Mouse (Mus musculus): ENCODE measurements around the gene Plcb2. TPM values are rescaled to one million over a fixed set of nuclear protein-coding genes. Genes with fewer than 3 reads are reported as not detected.

The Plcb2 gene
- polyA plus RNA-seq, 1 experiment from 2014 or later, result 1.7 TPM

- Histone ChIP-seq H3K9me3 (replicated peaks) (no peaks in the 10 kb centered on the region), H3K9ac (peak overlapping the region; percentile 78), H3K27me3 (0 out of 2 replicates have a peak, but pooled peaks cover 2% of the 10 kb centered on the region), H3K4me2 (peak overlapping the region; percentile 97), H3K4me3 (replicated peaks) (peak overlapping the region; percentile 67), H3K27ac (peak overlapping the region; percentile 99), H3K4me1 (replicated peaks) (peaks cover 79% of the 10 kb centered on the region), H3K36me3 (no peaks in the 10 kb centered on the region)
- DNase-seq (peak; percentile 33), ATAC-seq (ENCODE audit: low read depth) (peak; percentile 33)
- WGBS (ENCODE audit: insufficient replicate concordance), result 49% methylated on average over 19 of the region's 19 CpGs
Measured at GRCm38 (mm10) chr2:118663804-118664766, 64.2 kb downstream of the Plcb2 start.

GRCm38 (mm10) chr2:118662902-118663803 lies 65.1 kb downstream of the Plcb2 start, which contains the start of gene Pak6:
TSS of gene Pak6 (plus strand) at chr2:118663303.
- ATAC-seq (ENCODE audit: low read depth), result no peak

GRCm38 (mm10) chr2:118661891-118662290 lies 66.3 kb downstream of the Plcb2 start:
- peak overlapping the region; percentile 78 for H3K9ac ChIP-seq
- H3K9me3 ChIP-seq (replicated peaks), result no peaks in the 10 kb centered on the region
- H3K4me2 ChIP-seq, result peak overlapping the region; percentile 97
- no peaks in the 10 kb centered on the region for H3K36me3 ChIP-seq
- peaks cover 94% of the 10 kb centered on the region for H3K4me1 ChIP-seq (replicated peaks)
- no peaks in the 10 kb centered on the region for H3K27me3 ChIP-seq
- H3K4me3 ChIP-seq (replicated peaks), result no peak overlapping the region
- WGBS (ENCODE audit: insufficient replicate concordance), result 36% methylated on average over 9 of the region's 9 CpGs
- DNase-seq (peak; percentile 33), ATAC-seq (ENCODE audit: low read depth) (no peak)
- H3K27ac ChIP-seq, result peak overlapping the region; percentile 99

More at GRCm38 (mm10) chr2:118662902-118663803, 65.1 kb downstream of the Plcb2 start, which contains the start of gene Pak6:
- Histone ChIP-seq H3K36me3 (no peaks in the 10 kb centered on the region), H3K9ac (peak within 1 kb of the TSS; percentile 78), H3K4me1 (replicated peaks) (peaks cover 89% of the 10 kb centered on the region), H3K4me2 (peak within 1 kb of the TSS; percentile 97), H3K27ac (peak within 1 kb of the TSS; percentile 99), H3K9me3 (replicated peaks) (no peaks in the 10 kb centered on the region), H3K4me3 (replicated peaks) (peak within 1 kb of the TSS; percentile 67), H3K27me3 (no peaks in the 10 kb centered on the region)
- DNase-seq, result peak; percentile 45
- WGBS (ENCODE audit: insufficient replicate concordance), result 3% methylated on average over 37 of the region's 37 CpGs

GRCm38 (mm10) chr2:118659998-118660452 lies 68.2 kb downstream of the Plcb2 start:
- Histone ChIP-seq H3K4me2 (peak overlapping the region; percentile 79), H3K4me1 (replicated peaks) (peaks cover 87% of the 10 kb centered on the region), H3K27me3 (no peaks in the 10 kb centered on the region), H3K9me3 (replicated peaks) (no peaks in the 10 kb centered on the region), H3K27ac (peak overlapping the region; percentile 99), H3K4me3 (replicated peaks) (peak overlapping the region; percentile 52), H3K9ac (peak overlapping the region; percentile 70), H3K36me3 (no peaks in the 10 kb centered on the region)
- 0% methylated on average over 4 of the region's 4 CpGs for WGBS (ENCODE audit: insufficient replicate concordance)
- DNase-seq, result peak; percentile 79
- peak; percentile 67 for ATAC-seq (ENCODE audit: low read depth)

- peak overlapping the region; percentile 52 for H3K4me3 ChIP-seq (replicated peaks)
- H3K27me3 ChIP-seq, result no peaks in the 10 kb centered on the region
- H3K4me1 ChIP-seq (replicated peaks), result peaks cover 82% of the 10 kb centered on the region
- peak; percentile 13; the same call in 1 of the 2 replicates for ATAC-seq (ENCODE audit: low read depth)
- H3K27ac ChIP-seq, result peak overlapping the region; percentile 99
- H3K36me3 ChIP-seq, result no peaks in the 10 kb centered on the region
- no peaks in the 10 kb centered on the region for H3K9me3 ChIP-seq (replicated peaks)
- 29% methylated on average over 12 of the region's 12 CpGs for WGBS (ENCODE audit: insufficient replicate concordance)
- DNase-seq, result peak; percentile 56
- peak overlapping the region; percentile 70 for H3K9ac ChIP-seq
- peak overlapping the region; percentile 79 for H3K4me2 ChIP-seq
Measured at GRCm38 (mm10) chr2:118659493-118659892, 68.7 kb downstream of the Plcb2 start.

GRCm38 (mm10) chr2:118659077-118659476 lies 69.2 kb downstream of the Plcb2 start:
- Histone ChIP-seq H3K4me3 (replicated peaks) (peak overlapping the region; percentile 52), H3K4me2 (peak overlapping the region; percentile 79), H3K9me3 (replicated peaks) (no peaks in the 10 kb centered on the region), H3K36me3 (no peaks in the 10 kb centered on the region), H3K4me1 (replicated peaks) (peaks cover 78% of the 10 kb centered on the region), H3K9ac (peak overlapping the region; percentile 71), H3K27me3 (no peaks in the 10 kb centered on the region), H3K27ac (peak overlapping the region; percentile 99)
- peak; percentile 81 for ATAC-seq (ENCODE audit: low read depth)
- DNase-seq, result peak; percentile 88
- 3% methylated on average over 1 of the region's 1 CpGs for WGBS (ENCODE audit: insufficient replicate concordance)

- ATAC-seq (ENCODE audit: low read depth) (peak; percentile 85), DNase-seq (peak; percentile 87)
- no peaks in the 10 kb centered on the region for H3K27me3 ChIP-seq
- peak overlapping the region; percentile 36 for H3K4me3 ChIP-seq (replicated peaks)
- peak overlapping the region; percentile 99 for H3K27ac ChIP-seq
- no peaks in the 10 kb centered on the region for H3K9me3 ChIP-seq (replicated peaks)
- peak overlapping the region; percentile 71 for H3K9ac ChIP-seq
- WGBS (ENCODE audit: insufficient replicate concordance), result 13% methylated on average over 4 of the region's 4 CpGs
- no peaks in the 10 kb centered on the region for H3K36me3 ChIP-seq
- peaks cover 72% of the 10 kb centered on the region for H3K4me1 ChIP-seq (replicated peaks)
- peak overlapping the region; percentile 79 for H3K4me2 ChIP-seq
Measured at GRCm38 (mm10) chr2:118658457-118658856, 69.8 kb downstream of the Plcb2 start.

Other genes with a start within 250 kb of the Plcb2 start
- 120 and 130 TPM in 2 replicates for gene Srp14, start 248.7 kb downstream of the Plcb2 start, polyA plus RNA-seq (2015; fragmentation: Nextera tagmentation; extraction: Ambion mirVana)
- 0.27 and 0.75 TPM in 2 replicates for gene Bmf, start 178.8 kb downstream of the Plcb2 start, polyA plus RNA-seq (2015; fragmentation: Nextera tagmentation; extraction: Ambion mirVana)
- gene Bub1b, start 130.2 kb downstream of the Plcb2 start, polyA plus RNA-seq (2015; fragmentation: Nextera tagmentation; extraction: Ambion mirVana), result 47.8 and 58.8 TPM in 2 replicates
- gene Pak6, start 65.1 kb downstream of the Plcb2 start, polyA plus RNA-seq (2015; fragmentation: Nextera tagmentation; extraction: Ambion mirVana), result 0.65 and 1.0 TPM in 2 replicates
- gene Ankrd63, start 24.5 kb downstream of the Plcb2 start, polyA plus RNA-seq (2015; fragmentation: Nextera tagmentation; extraction: Ambion mirVana), result not detected in 2 replicates
- 18.4 and 19.1 TPM in 2 replicates for gene Inafm2, start 17.3 kb upstream of the Plcb2 start, polyA plus RNA-seq (2015; fragmentation: Nextera tagmentation; extraction: Ambion mirVana)
- gene Ccdc9b, start 34.2 kb upstream of the Plcb2 start, polyA plus RNA-seq (2015; fragmentation: Nextera tagmentation; extraction: Ambion mirVana), result 0.20 and 0.23 TPM in 2 replicates
- not detected in 2 replicates for gene Phgr1, start 44.3 kb upstream of the Plcb2 start, polyA plus RNA-seq (2015; fragmentation: Nextera tagmentation; extraction: Ambion mirVana)
- gene Disp2, start 51.3 kb upstream of the Plcb2 start, polyA plus RNA-seq (2015; fragmentation: Nextera tagmentation; extraction: Ambion mirVana), result 0.24 and 0.31 TPM in 2 replicates
- gene Knstrn, start 85.6 kb upstream of the Plcb2 start, polyA plus RNA-seq (2015; fragmentation: Nextera tagmentation; extraction: Ambion mirVana), result 91.9 and 101 TPM in 2 replicates
- gene Ivd, start 133.5 kb upstream of the Plcb2 start, polyA plus RNA-seq (2015; fragmentation: Nextera tagmentation; extraction: Ambion mirVana), result 26.4 and 29.6 TPM in 2 replicates
- 2.3 and 2.5 TPM in 2 replicates for gene Bahd1, start 171.9 kb upstream of the Plcb2 start, polyA plus RNA-seq (2015; fragmentation: Nextera tagmentation; extraction: Ambion mirVana)
- gene Chst14, start 198.1 kb upstream of the Plcb2 start, polyA plus RNA-seq (2015; fragmentation: Nextera tagmentation; extraction: Ambion mirVana), result 5.2 and 5.4 TPM in 2 replicates